Mouse (Mus musculus) ES-Bruce4 (cell line): ENCODE measurements around the gene Npas4.

Source experiments
- CTCF ChIP-seq: IDR thresholded peaks from one replicate; pipeline ENCODE4 v1.8.1; 2011; ENCODE audit warnings: low read depth, low read length
- EP300 ChIP-seq: IDR thresholded peaks from 2 replicates; pipeline ENCODE4 v1.6.1; 2011; ENCODE audit warnings: low read depth, low read length; ENCODE audit not compliant: insufficient read depth
- POLR2A ChIP-seq: IDR thresholded peaks from one replicate; pipeline ENCODE4 v1.8.1; 2011; ENCODE audit warnings: low read length; ENCODE audit not compliant: insufficient read depth

GRCm38 (mm10) chr19:5036577-5036976 lies 46.5 kb upstream of the Npas4 start:
- TF ChIP-seq POLR2A (no peak), CTCF (no peak), EP300 (no peak)
